Mouse (Mus musculus) MEL (cell line): ENCODE data around the gene 1700001O22Rik.

ENCODE experiments used
- BHLHE40 ChIP-seq: IDR thresholded peaks from 2 replicates; pipeline ENCODE4 v1.6.1; 2012; ENCODE audit warnings: low read depth, mild to moderate bottlenecking, inconsistent platforms, low read length, improper control_type of control experiment, borderline replicate concordance
- CTCF ChIP-seq, 3 experiments: IDR thresholded peaks in 2 of 3; conservative IDR thresholded peaks in 1 of 3; 2 replicates each; pipeline ENCODE4 v1.5.1; 2011 to 2012; ENCODE audit warnings: low read length in 3 of 3, low read depth in 2 of 3, mild to moderate bottlenecking in 2 of 3, improper control_type of control experiment in 1 of 3, inconsistent platforms in 1 of 3, mixed read lengths in 1 of 3, moderate library complexity in 1 of 3; ENCODE audit not compliant: control insufficient read depth in 1 of 3, insufficient read depth in 1 of 3, poor library complexity in 1 of 3, severe bottlenecking in 1 of 3
- GATA1 ChIP-seq: IDR thresholded peaks from 2 replicates; pipeline ENCODE4 v1.6.1; 2011; ENCODE audit warnings: low read depth, low read length, improper control_type of control experiment
- HCFC1 ChIP-seq: IDR thresholded peaks from 2 replicates; pipeline ENCODE4 v1.6.1; 2012; ENCODE audit warnings: low read depth, mild to moderate bottlenecking, inconsistent platforms, low read length, improper control_type of control experiment, moderate library complexity
- MAX ChIP-seq: IDR thresholded peaks from 2 replicates; pipeline ENCODE4 v1.6.1; 2011; ENCODE audit warnings: low read length, improper control_type of control experiment
- NRF1 ChIP-seq: IDR thresholded peaks from 2 replicates; pipeline ENCODE4 v1.6.1; 2014; ENCODE audit warnings: low read depth, mild to moderate bottlenecking, inconsistent platforms, low read length, improper control_type of control experiment, moderate library complexity; ENCODE audit not compliant: poor library complexity, insufficient read depth, severe bottlenecking
- POLR2A ChIP-seq, 2 experiments: IDR thresholded peaks; 2 replicates each; pipeline ENCODE4 v1.6.1; 2011 to 2012; ENCODE audit warnings: low read length in 2 of 2, mild to moderate bottlenecking in 2 of 2, control low read depth in 1 of 2, improper control_type of control experiment in 1 of 2, low read depth in 1 of 2, moderate library complexity in 1 of 2; ENCODE audit not compliant: control insufficient read depth in 1 of 2, insufficient read depth in 1 of 2, poor library complexity in 1 of 2
- POLR2AphosphoS5 ChIP-seq: IDR thresholded peaks from 2 replicates; pipeline ENCODE4 v1.6.1; 2012; ENCODE audit warnings: low read depth, borderline replicate concordance, mild to moderate bottlenecking, inconsistent platforms, low read length, moderate library complexity, mixed read lengths
- SIN3A ChIP-seq: IDR thresholded peaks from 2 replicates; pipeline ENCODE4 v1.6.1; 2012; ENCODE audit warnings: low read length, improper control_type of control experiment, inconsistent platforms
- TAL1 ChIP-seq: IDR thresholded peaks from 2 replicates; pipeline ENCODE4 v1.6.1; 2012; ENCODE audit warnings: mild to moderate bottlenecking, inconsistent platforms, low read length, moderate library complexity, mixed read lengths
- TCF12 ChIP-seq: IDR thresholded peaks from 2 replicates; pipeline ENCODE4 v1.6.1; 2014; ENCODE audit warnings: low read depth, mild to moderate bottlenecking, inconsistent platforms, low read length, improper control_type of control experiment, moderate library complexity

GRCm38 (mm10) chr2:30778235-30778634 is 25.2 kb downstream of the 1700001O22Rik start:
- TF ChIP-seq POLR2AphosphoS5 = no peak
- no peak for TF ChIP-seq CTCF (IDR thresholded peaks at IDR 0.05 in 2 of 3, conservative IDR thresholded peaks at IDR 0.05 in 1 of 3; ENCODE audit: control insufficient read depth in 1 of 3, insufficient read depth in 1 of 3, low read depth in 2 of 3, low read length in 3 of 3, poor library complexity in 1 of 3, severe bottlenecking in 1 of 3)
- no peak for TF ChIP-seq GATA1
- no peak for TF ChIP-seq TCF12
- TF ChIP-seq POLR2A (IDR thresholded peaks at IDR 0.05; ENCODE audit: control insufficient read depth in 1 of 2, insufficient read depth in 1 of 2, low read depth in 1 of 2, low read length in 2 of 2, poor library complexity in 1 of 2) = no peak
- no peak for TF ChIP-seq HCFC1
- no peak for TF ChIP-seq MAX
- no peak for TF ChIP-seq BHLHE40
- TF ChIP-seq TAL1 = no peak
- no peak for TF ChIP-seq NRF1
- no peak for TF ChIP-seq SIN3A
